Mouse (Mus musculus): Measurements from ENCODE around the gene Add1. TPM values are rescaled to one million over a fixed set of nuclear protein-coding genes. Genes with fewer than 3 reads are reported as not detected.
"Not testable (repeated sequence)": the region's sequence is repeated elsewhere in the genome, so short reads cannot be mapped to it uniquely, and the experiment has no call there.

The Add1 gene
- polyA plus RNA-seq, 1 experiment from 2014 or later, result 183 TPM

GRCm38 (mm10) chr5:34571551-34571950 is 1.9 kb upstream of the Add1 start:
- Histone ChIP-seq H3K27ac (ENCODE audit: low read depth, low read length) (no peak overlapping the region), H3K27me3 (ENCODE audit: control insufficient read depth, insufficient read depth, low read length) (no peaks in the 10 kb centered on the region), H3K4me2 (replicated peaks; ENCODE audit: low read depth, low read length) (no peak overlapping the region), H3K36me3 (ENCODE audit: control insufficient read depth, insufficient read depth, low read length) (no peaks in the 10 kb centered on the region), H3K4me3 (ENCODE audit: low read length) (no peak overlapping the region), H3K9ac (ENCODE audit: low read depth, low read length) (no peak overlapping the region), H3K9me3 (ENCODE audit: control insufficient read depth, low read length) (no peaks in the 10 kb centered on the region), H3K4me1 (ENCODE audit: control insufficient read depth, insufficient read depth, low read length) (peaks cover 15% of the 10 kb centered on the region)
- ATAC-seq (ENCODE audit: low FRiP score, low TSS enrichment), result no peak
- 85% methylated on average over 3 of the region's 3 CpGs for WGBS

DNA sequence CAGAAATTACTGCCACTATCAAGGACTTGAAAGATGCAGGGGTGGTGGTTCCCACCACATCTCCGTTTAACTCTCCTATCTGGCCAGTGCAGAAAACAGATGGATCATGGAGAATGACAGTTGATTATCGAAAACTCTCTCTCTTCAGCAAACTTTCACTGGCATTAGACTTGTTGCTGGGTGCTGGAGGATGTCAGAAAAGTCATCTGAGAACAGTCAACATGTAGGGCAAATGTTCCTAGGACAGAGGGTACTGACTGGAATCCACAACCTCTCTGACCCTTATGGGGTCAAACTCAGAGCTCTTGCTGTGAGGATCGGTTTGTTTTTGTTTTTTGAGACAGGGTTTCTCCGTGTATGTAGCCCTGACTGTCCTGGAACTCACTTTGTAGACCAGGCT is 896 bp upstream of the Add1 start:
- not testable (repeated sequence) for H3K9me3 ChIP-seq (ENCODE audit: control insufficient read depth, low read length); ATAC-seq (ENCODE audit: low FRiP score, low TSS enrichment); H3K36me3 ChIP-seq (ENCODE audit: control insufficient read depth, insufficient read depth, low read length); H3K27me3 ChIP-seq (ENCODE audit: control insufficient read depth, insufficient read depth, low read length)
- peak overlapping the region; percentile 69; the same call in 1 of the 2 replicates for H3K9ac ChIP-seq (ENCODE audit: low read depth, low read length)
- peak overlapping the region; percentile 72; the same call in 1 of the 2 replicates for H3K4me3 ChIP-seq (ENCODE audit: low read length)
- peak overlapping the region; percentile 63; the same call in 1 of the 2 replicates for H3K27ac ChIP-seq (ENCODE audit: low read depth, low read length)
- H3K4me1 ChIP-seq (ENCODE audit: control insufficient read depth, insufficient read depth, low read length), result peaks cover 15% of the 10 kb centered on the region
- peak overlapping the region; percentile 57 for H3K4me2 ChIP-seq (replicated peaks; ENCODE audit: low read depth, low read length)
- WGBS, result 42% methylated on average over 4 of the region's 4 CpGs

DNA sequence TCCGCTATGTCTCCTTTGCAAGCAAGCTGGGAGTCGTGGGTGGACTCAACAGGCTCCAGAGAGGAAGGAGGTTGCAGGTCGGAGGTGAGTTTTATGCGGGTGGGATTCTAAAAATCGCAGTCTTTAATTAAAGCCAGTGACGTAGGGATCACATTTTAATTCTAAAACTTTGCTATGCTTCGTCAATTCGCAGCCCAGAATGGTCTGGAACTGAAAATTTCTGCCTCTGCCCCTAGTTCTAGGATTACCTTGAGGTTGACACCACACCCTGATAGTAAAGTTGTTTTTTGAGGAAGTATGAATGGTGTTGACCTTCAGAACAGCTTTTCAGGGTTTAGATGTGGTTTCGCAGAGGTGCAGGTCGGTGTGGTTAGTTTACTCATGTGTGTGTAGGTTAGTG is 1.3 kb downstream of the Add1 start:
- WGBS, result 33% methylated on average over 10 of the region's 10 CpGs
- no peaks in the 10 kb centered on the region for H3K9me3 ChIP-seq (ENCODE audit: control insufficient read depth, low read length)
- H3K9ac ChIP-seq (ENCODE audit: low read depth, low read length), result peak overlapping the region; percentile 92
- H3K36me3 ChIP-seq (ENCODE audit: control insufficient read depth, insufficient read depth, low read length), result no peaks in the 10 kb centered on the region
- 0 out of 2 replicates have a peak overlapping the region, but pooled peaks have one; percentile 49 for H3K27ac ChIP-seq (ENCODE audit: low read depth, low read length)
- H3K4me3 ChIP-seq (ENCODE audit: low read length), result peak overlapping the region; percentile 72
- no peak for ATAC-seq (ENCODE audit: low FRiP score, low TSS enrichment)
- H3K4me1 ChIP-seq (ENCODE audit: control insufficient read depth, insufficient read depth, low read length), result peaks cover 15% of the 10 kb centered on the region
- no peaks in the 10 kb centered on the region for H3K27me3 ChIP-seq (ENCODE audit: control insufficient read depth, insufficient read depth, low read length)
- peak overlapping the region; percentile 72 for H3K4me2 ChIP-seq (replicated peaks; ENCODE audit: low read depth, low read length)

DNA sequence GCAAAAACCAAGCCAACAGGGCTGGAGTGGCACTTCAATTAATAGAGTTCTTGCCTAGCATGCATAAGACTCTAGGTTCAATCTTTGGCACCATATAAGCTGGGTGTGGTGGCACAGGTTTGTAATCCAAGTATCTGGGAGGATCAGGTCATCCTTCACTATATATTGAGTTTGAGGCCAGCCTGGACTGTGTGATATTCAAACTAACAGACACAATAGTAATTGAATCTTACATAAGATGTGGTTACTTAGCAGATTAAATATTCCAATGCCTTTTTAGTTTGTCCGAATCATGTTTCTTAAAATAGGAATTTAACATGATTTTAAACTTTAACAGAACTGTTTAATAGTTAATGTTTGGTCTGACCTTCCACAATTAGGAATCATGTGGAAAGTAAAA is 2.8 kb downstream of the Add1 start:
- Histone ChIP-seq H3K4me1 (ENCODE audit: control insufficient read depth, insufficient read depth, low read length) (peaks cover 15% of the 10 kb centered on the region), H3K36me3 (ENCODE audit: control insufficient read depth, insufficient read depth, low read length) (no peaks in the 10 kb centered on the region), H3K9me3 (ENCODE audit: control insufficient read depth, low read length) (no peaks in the 10 kb centered on the region), H3K4me3 (ENCODE audit: low read length) (no peak overlapping the region), H3K27ac (ENCODE audit: low read depth, low read length) (no peak overlapping the region), H3K4me2 (replicated peaks; ENCODE audit: low read depth, low read length) (no peak overlapping the region), H3K27me3 (ENCODE audit: control insufficient read depth, insufficient read depth, low read length) (no peaks in the 10 kb centered on the region), H3K9ac (ENCODE audit: low read depth, low read length) (no peak overlapping the region)
- ATAC-seq (ENCODE audit: low FRiP score, low TSS enrichment), result no peak
- WGBS, result 92% methylated on average over 1 of the region's 1 CpGs

DNA sequence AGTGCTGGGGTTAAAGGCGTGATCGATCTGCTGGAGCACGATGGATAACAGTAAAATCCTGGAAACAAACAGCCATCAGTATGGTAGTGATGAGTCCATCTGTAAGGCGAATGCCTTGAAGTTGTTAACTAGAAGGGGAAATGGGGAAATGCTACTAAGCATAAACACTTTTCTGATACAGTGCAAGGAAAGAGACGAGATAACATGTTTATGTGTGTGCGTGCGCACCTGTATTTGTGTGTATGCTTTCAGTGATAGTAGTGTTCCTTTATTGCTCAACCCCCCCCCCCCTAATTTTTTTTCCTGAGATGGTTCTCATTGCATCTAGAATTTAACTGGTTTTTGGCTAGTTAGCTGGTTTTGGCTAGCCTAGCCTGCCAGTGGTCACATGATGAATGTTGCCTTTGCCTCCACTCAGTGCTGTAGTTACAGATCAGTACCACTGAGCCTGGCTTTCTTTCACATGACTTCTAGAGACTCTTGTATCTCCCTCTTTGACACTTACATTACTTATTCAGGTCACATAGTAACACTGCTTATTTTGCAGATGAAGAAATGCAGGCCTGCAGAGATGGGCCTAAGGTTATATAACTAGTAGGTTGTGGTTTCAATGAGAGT is 4.7 kb downstream of the Add1 start:
- no peak overlapping the region for H3K4me2 ChIP-seq (replicated peaks; ENCODE audit: low read depth, low read length)
- H3K4me3 ChIP-seq (ENCODE audit: low read length), result no peak overlapping the region
- no peaks in the 10 kb centered on the region for H3K36me3 ChIP-seq (ENCODE audit: control insufficient read depth, insufficient read depth, low read length)
- H3K9me3 ChIP-seq (ENCODE audit: control insufficient read depth, low read length), result no peaks in the 10 kb centered on the region
- no peak for ATAC-seq (ENCODE audit: low FRiP score, low TSS enrichment)
- 96% methylated on average over 7 of the region's 7 CpGs for WGBS
- no peaks in the 10 kb centered on the region for H3K27me3 ChIP-seq (ENCODE audit: control insufficient read depth, insufficient read depth, low read length)
- peaks cover 11% of the 10 kb centered on the region for H3K4me1 ChIP-seq (ENCODE audit: control insufficient read depth, insufficient read depth, low read length)
- no peak overlapping the region for H3K9ac ChIP-seq (ENCODE audit: low read depth, low read length)
- no peak overlapping the region for H3K27ac ChIP-seq (ENCODE audit: low read depth, low read length)

GRCm38 (mm10) chr5:34579377-34579776 is 5.9 kb downstream of the Add1 start:
- Histone ChIP-seq H3K4me1 (ENCODE audit: control insufficient read depth, insufficient read depth, low read length) (peaks cover 11% of the 10 kb centered on the region), H3K9ac (ENCODE audit: low read depth, low read length) (no peak overlapping the region), H3K27ac (ENCODE audit: low read depth, low read length) (no peak overlapping the region), H3K4me3 (ENCODE audit: low read length) (no peak overlapping the region), H3K36me3 (ENCODE audit: control insufficient read depth, insufficient read depth, low read length) (no peaks in the 10 kb centered on the region), H3K27me3 (ENCODE audit: control insufficient read depth, insufficient read depth, low read length) (no peaks in the 10 kb centered on the region), H3K9me3 (ENCODE audit: control insufficient read depth, low read length) (no peaks in the 10 kb centered on the region), H3K4me2 (replicated peaks; ENCODE audit: low read depth, low read length) (no peak overlapping the region)
- 88% methylated on average over 3 of the region's 3 CpGs for WGBS
- no peak for ATAC-seq (ENCODE audit: low FRiP score, low TSS enrichment)

GRCm38 (mm10) chr5:34581671-34582313 is 8.3 kb downstream of the Add1 start:
- H3K4me2 ChIP-seq (replicated peaks; ENCODE audit: low read depth, low read length); H3K4me3 ChIP-seq (ENCODE audit: low read length); H3K36me3 ChIP-seq (ENCODE audit: control insufficient read depth, insufficient read depth, low read length); H3K9me3 ChIP-seq (ENCODE audit: control insufficient read depth, low read length); H3K4me1 ChIP-seq (ENCODE audit: control insufficient read depth, insufficient read depth, low read length); H3K27me3 ChIP-seq (ENCODE audit: control insufficient read depth, insufficient read depth, low read length); H3K9ac ChIP-seq (ENCODE audit: low read depth, low read length): not testable (repeated sequence)
- H3K27ac ChIP-seq (ENCODE audit: low read depth, low read length), result 0 out of 2 replicates have a peak overlapping the region, but pooled peaks have one; percentile 56
- WGBS, result 45% methylated on average over 10 of the region's 10 CpGs
- ATAC-seq (ENCODE audit: low FRiP score, low TSS enrichment), result peak; percentile 89

DNA sequence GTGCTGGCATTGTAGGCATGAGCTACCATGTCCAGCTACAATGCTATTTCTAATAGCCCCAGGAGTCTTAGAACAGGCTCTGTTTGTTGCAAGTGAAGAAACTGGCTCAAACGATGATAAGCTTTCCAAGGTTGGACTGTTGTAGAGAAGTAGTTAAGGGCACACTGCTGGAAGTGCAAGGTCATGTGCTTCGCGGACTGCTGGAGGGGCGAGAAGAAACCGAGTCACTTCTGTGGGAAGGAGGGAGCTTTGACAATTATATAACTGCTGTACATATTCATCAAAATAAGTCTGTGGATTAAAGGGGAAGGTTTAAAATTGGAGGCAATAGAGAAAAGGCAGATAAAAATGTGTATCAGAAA is 8.8 kb downstream of the Add1 start:
- H3K9me3 ChIP-seq (ENCODE audit: control insufficient read depth, low read length), result no peaks in the 10 kb centered on the region
- ATAC-seq (ENCODE audit: low FRiP score, low TSS enrichment), result no peak
- WGBS, result 72% methylated on average over 5 of the region's 5 CpGs
- H3K27ac ChIP-seq (ENCODE audit: low read depth, low read length), result 0 out of 2 replicates have a peak overlapping the region, but pooled peaks have one; percentile 56
- H3K27me3 ChIP-seq (ENCODE audit: control insufficient read depth, insufficient read depth, low read length), result no peaks in the 10 kb centered on the region
- no peaks in the 10 kb centered on the region for H3K36me3 ChIP-seq (ENCODE audit: control insufficient read depth, insufficient read depth, low read length)
- H3K9ac ChIP-seq (ENCODE audit: low read depth, low read length), result no peak overlapping the region
- H3K4me2 ChIP-seq (replicated peaks; ENCODE audit: low read depth, low read length), result no peak overlapping the region
- H3K4me3 ChIP-seq (ENCODE audit: low read length), result no peak overlapping the region
- no peaks in the 10 kb centered on the region for H3K4me1 ChIP-seq (ENCODE audit: control insufficient read depth, insufficient read depth, low read length)

GRCm38 (mm10) chr5:34585216-34585615 is 11.8 kb downstream of the Add1 start:
- H3K27me3 ChIP-seq (ENCODE audit: control insufficient read depth, insufficient read depth, low read length), result no peaks in the 10 kb centered on the region
- no peak overlapping the region for H3K4me2 ChIP-seq (replicated peaks; ENCODE audit: low read depth, low read length)
- ATAC-seq (ENCODE audit: low FRiP score, low TSS enrichment), result no peak
- H3K36me3 ChIP-seq (ENCODE audit: control insufficient read depth, insufficient read depth, low read length), result no peaks in the 10 kb centered on the region
- no peak overlapping the region for H3K27ac ChIP-seq (ENCODE audit: low read depth, low read length)
- WGBS, result 87% methylated on average over 5 of the region's 5 CpGs
- H3K4me1 ChIP-seq (ENCODE audit: control insufficient read depth, insufficient read depth, low read length), result no peaks in the 10 kb centered on the region
- no peak overlapping the region for H3K4me3 ChIP-seq (ENCODE audit: low read length)
- no peaks in the 10 kb centered on the region for H3K9me3 ChIP-seq (ENCODE audit: control insufficient read depth, low read length)
- no peak overlapping the region for H3K9ac ChIP-seq (ENCODE audit: low read depth, low read length)
